In the genomic region with DNA sequence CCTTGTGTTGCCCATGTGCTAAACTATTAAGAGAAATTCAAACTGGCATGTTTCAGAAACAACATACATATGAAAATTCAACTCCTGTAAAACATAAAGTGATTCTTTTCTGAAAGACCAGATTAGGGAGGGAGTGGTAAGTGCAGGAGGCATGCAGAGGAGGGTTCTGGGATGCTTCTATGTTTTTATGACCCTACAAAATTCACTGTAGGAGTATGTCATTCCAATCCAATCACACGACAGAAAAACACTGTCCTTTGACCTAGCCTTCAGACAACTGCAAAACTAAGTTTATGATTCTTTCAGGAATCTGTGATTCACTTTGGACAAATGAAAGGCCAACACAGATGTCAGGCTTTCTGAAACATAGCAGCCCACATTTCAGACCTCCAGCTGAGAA, we compare ENCODE assay signal across 23 mouse cellular contexts.
"Had no signal": no experiment of that assay in that cellular context is flagged by ENCODE, and none has a peak within 500 bp of the region (broad histone marks: within the 10 kb centered on the region; RNA-seq: fewer than 3 reads in every experiment).

No protein-coding gene starts in this region.

- DNase-seq: gastrocnemius, postnatal 14 days; gastrocnemius, postnatal 36 days; heart, adult 11 months; heart, adult 2 months; heart, postnatal 14 days; heart, postnatal 36 days; kidney, adult 8-10 months; kidney, postnatal 25 days; layer of hippocampus, adult 9-11 months; layer of hippocampus, postnatal 36 days; left cerebral cortex, postnatal 4 days; lung, adult 18-20 months had no signal

- H3K27ac ChIP-seq: heart, adult 2 months; heart, embryonic 13.5 days; heart, embryonic 15.5 days; hindbrain, embryonic 13.5 days; hindbrain, embryonic 15.5 days; hindbrain, postnatal 0 days; limb, embryonic 13.5 days; limb, embryonic 15.5 days; liver, embryonic 12.5 days; liver, embryonic 14.5 days had no signal

- H3K36me3 ChIP-seq: heart, embryonic 13.5 days; heart, embryonic 15.5 days; hindbrain, embryonic 13.5 days; hindbrain, embryonic 15.5 days; limb, embryonic 13.5 days; limb, embryonic 15.5 days; liver, embryonic 12.5 days had no signal

- H3K4me1 ChIP-seq: heart, embryonic 13.5 days; heart, embryonic 15.5 days; hindbrain, embryonic 13.5 days; hindbrain, embryonic 15.5 days; limb, embryonic 13.5 days; limb, embryonic 15.5 days; liver, embryonic 12.5 days had no signal

- H3K27me3 ChIP-seq: heart, embryonic 13.5 days; heart, embryonic 15.5 days; hindbrain, embryonic 13.5 days; hindbrain, embryonic 15.5 days; limb, embryonic 13.5 days; limb, embryonic 15.5 days; liver, embryonic 12.5 days had no signal

- H3K9me3 ChIP-seq: heart, embryonic 13.5 days; heart, embryonic 15.5 days; hindbrain, embryonic 13.5 days; hindbrain, embryonic 15.5 days; limb, embryonic 13.5 days; limb, embryonic 15.5 days; liver, embryonic 12.5 days had no signal

- H3K4me2 ChIP-seq: heart, embryonic 11.5 days; heart, embryonic 13.5 days; heart, embryonic 15.5 days; hindbrain, embryonic 13.5 days; hindbrain, embryonic 15.5 days; limb, embryonic 13.5 days; limb, embryonic 15.5 days; liver, embryonic 12.5 days had no signal

- ATAC-seq: hindbrain, postnatal 0 days; intestine, embryonic 16.5 days; liver, embryonic 12.5 days had no signal

- H3K9ac ChIP-seq: heart, embryonic 13.5 days; heart, embryonic 15.5 days; hindbrain, embryonic 13.5 days; hindbrain, embryonic 15.5 days; limb, embryonic 13.5 days; limb, embryonic 15.5 days; liver, embryonic 12.5 days; liver, embryonic 14.5 days had no signal

- H3K4me3 ChIP-seq: heart, adult 2 months; heart, embryonic 13.5 days; heart, embryonic 15.5 days; hindbrain, embryonic 13.5 days; hindbrain, embryonic 15.5 days; limb, embryonic 13.5 days; limb, embryonic 15.5 days; liver, embryonic 12.5 days had no signal
